Mouse (Mus musculus) heart, postnatal 0 days (tissue): ENCODE measurements around the gene Parp12. TPM values are rescaled to one million over a fixed set of nuclear protein-coding genes. Genes with fewer than 3 reads are reported as not detected.

Experiments
- ATAC-seq: fragments of 200-750 bp; cut with Nextera tagmentation; 2 replicates; pipeline ENCODE4 v1.8.0; 2017; ENCODE audit warnings: low read depth, moderate number of reproducible peaks, moderate library complexity; ENCODE audit not compliant: insufficient read depth
- DNase-seq: peaks from one replicate; pipeline ENCODE4 v3.0.0-alpha.2; 2016; ENCODE audit warnings: low spot score
- H3K27ac ChIP-seq: fragments of 300-500 bp; sonication (generic); 2 replicates; pipeline ENCODE4 v1.5.1; 2014; ENCODE audit warnings: low read depth, mild to moderate bottlenecking
- H3K27me3 ChIP-seq: fragments of 300-500 bp; sonication (generic); 2 replicates; pipeline ENCODE4 v1.6.1; 2014; ENCODE audit warnings: low read length, mixed read lengths; ENCODE audit not compliant: control insufficient read depth, insufficient read depth
- H3K36me3 ChIP-seq: fragments of 300-500 bp; sonication (generic); replicated peaks from 2 replicates; pipeline ENCODE4 v1.6.1; 2014; ENCODE audit warnings: low read length, mixed read lengths; ENCODE audit not compliant: control insufficient read depth, insufficient read depth
- H3K4me1 ChIP-seq: fragments of 300-500 bp; sonication (generic); 2 replicates; pipeline ENCODE4 v1.6.1; 2014; ENCODE audit warnings: antibody characterized with exemption; ENCODE audit not compliant: control insufficient read depth, insufficient read depth
- H3K4me2 ChIP-seq: fragments of 300-500 bp; sonication (generic); 2 replicates; pipeline ENCODE4 v1.6.1; 2014; ENCODE audit warnings: low read depth, mild to moderate bottlenecking, low read length, moderate library complexity
- H3K4me3 ChIP-seq: fragments of 300-500 bp; sonication (generic); 2 replicates; pipeline ENCODE4 v1.5.1; 2014; ENCODE audit warnings: low read depth, low read length
- H3K9ac ChIP-seq: fragments of 300-500 bp; sonication (generic); replicated peaks from 2 replicates; pipeline ENCODE4 v1.6.1; 2014; ENCODE audit warnings: low read depth, low read length, mixed read lengths
- H3K9me3 ChIP-seq: fragments of 300-500 bp; sonication (generic); replicated peaks from 2 replicates; pipeline ENCODE4 v1.6.1; 2016; ENCODE audit warnings: low read length; ENCODE audit not compliant: control insufficient read depth
- CTCF ChIP-seq: IDR thresholded peaks from 2 replicates; pipeline ENCODE4 v1.5.1; 2016; ENCODE audit warnings: antibody characterized with exemption, control low read depth, low read depth
- EP300 ChIP-seq: IDR thresholded peaks from 2 replicates; pipeline ENCODE4 v1.6.1; 2016; ENCODE audit warnings: antibody characterized with exemption, low read depth
- WGBS: fragments of 180-500 bp; shearing (Covaris S2); extraction: QIAGEN DNeasy Blood & Tissue Kit; methylation state at CpG from one replicate; pipeline ENCODE4 v1.1.7; 2014; 5-methylcytosine and 5-hydroxymethylcytosine counted together
- polyA plus RNA-seq: library from polyadenylated mRNA; unstranded; fragments of >200 nt; fragmentation: Nextera tagmentation; extraction: Ambion mirVana; gene quantifications from 2 replicates; pipeline ENCODE4 v1.2.1, GENCODE M21; 2015
- total RNA-seq: library from RNA; depleted of rRNA; stranded (reverse); fragments of >200 nt; gene quantifications from 2 replicates; pipeline ENCODE4 v1.2.3, GENCODE M21; 2014; ENCODE audit warnings: low replicate concordance

Gene Parp12
- total and polyA plus RNA-seq, 2 experiments from 2014 or later, result 10.0 to 33.8 TPM

GRCm38 (mm10) chr6:39112701-39113100 lies 5.4 kb downstream of the Parp12 start:
- H3K4me2 ChIP-seq, result no peak overlapping the region
- no peaks in the 10 kb centered on the region for H3K9me3 ChIP-seq
- H3K27me3 ChIP-seq, result no peaks in the 10 kb centered on the region
- H3K4me3 ChIP-seq, result no peak overlapping the region
- H3K27ac ChIP-seq, result no peak overlapping the region
- H3K36me3 ChIP-seq, result peaks cover 27% of the 10 kb centered on the region
- no peak overlapping the region for H3K9ac ChIP-seq
- ATAC-seq (no peak), DNase-seq (no peak)
- peaks cover 8% of the 10 kb centered on the region; the same call in 1 of the 2 replicates for H3K4me1 ChIP-seq
- 83% methylated on average over 3 of the region's 3 CpGs for WGBS
- TF ChIP-seq CTCF (no peak), EP300 (no peak)

- H3K36me3 ChIP-seq, result peaks cover 48% of the 10 kb centered on the region
- H3K9ac ChIP-seq, result no peak overlapping the region
- no peaks in the 10 kb centered on the region for H3K4me1 ChIP-seq
- no peak for ATAC-seq
- no peak overlapping the region for H3K4me2 ChIP-seq
- no peaks in the 10 kb centered on the region for H3K9me3 ChIP-seq
- WGBS, result 69% methylated on average over 2 of the region's 2 CpGs
- DNase-seq, result no peak
- H3K27ac ChIP-seq, result no peak overlapping the region
- no peak overlapping the region for H3K4me3 ChIP-seq
- H3K27me3 ChIP-seq, result no peaks in the 10 kb centered on the region
- TF ChIP-seq EP300, result no peak
- TF ChIP-seq CTCF, result no peak
Measured at GRCm38 (mm10) chr6:39106812-39107211, 11.3 kb downstream of the Parp12 start.

GRCm38 (mm10) chr6:39104631-39105030 lies 13.5 kb downstream of the Parp12 start:
- H3K9me3 ChIP-seq, result no peaks in the 10 kb centered on the region
- no peaks in the 10 kb centered on the region for H3K4me1 ChIP-seq
- TF ChIP-seq CTCF, result no peak
- TF ChIP-seq EP300, result no peak
- no peak overlapping the region for H3K4me2 ChIP-seq
- 82% methylated on average over 4 of the region's 4 CpGs for WGBS
- DNase-seq (no peak), ATAC-seq (no peak)
- no peak overlapping the region for H3K4me3 ChIP-seq
- H3K36me3 ChIP-seq, result peaks cover 44% of the 10 kb centered on the region
- H3K27me3 ChIP-seq, result no peaks in the 10 kb centered on the region
- no peak overlapping the region for H3K9ac ChIP-seq
- no peak overlapping the region for H3K27ac ChIP-seq

GRCm38 (mm10) chr6:39076498-39076897 lies 41.7 kb downstream of the Parp12 start:
- Histone ChIP-seq H3K4me1 (no peaks in the 10 kb centered on the region), H3K36me3 (no peaks in the 10 kb centered on the region), H3K4me3 (no peak overlapping the region), H3K9me3 (no peaks in the 10 kb centered on the region), H3K9ac (no peak overlapping the region), H3K27ac (no peak overlapping the region), H3K4me2 (no peak overlapping the region), H3K27me3 (no peaks in the 10 kb centered on the region)
- TF ChIP-seq CTCF (no peak), EP300 (no peak)
- DNase-seq, result no peak
- ATAC-seq, result no peak

GRCm38 (mm10) chr6:39074186-39074585 lies 44.0 kb downstream of the Parp12 start:
- H3K9ac ChIP-seq, result no peak overlapping the region
- no peaks in the 10 kb centered on the region for H3K9me3 ChIP-seq
- TF ChIP-seq CTCF, result no peak
- TF ChIP-seq EP300, result no peak
- H3K4me2 ChIP-seq, result no peak overlapping the region
- H3K27me3 ChIP-seq, result no peaks in the 10 kb centered on the region
- H3K27ac ChIP-seq, result no peak overlapping the region
- ATAC-seq (no peak), DNase-seq (no peak)
- no peaks in the 10 kb centered on the region for H3K4me1 ChIP-seq
- H3K4me3 ChIP-seq, result no peak overlapping the region
- no peaks in the 10 kb centered on the region for H3K36me3 ChIP-seq

- 55% methylated on average over 5 of the region's 5 CpGs for WGBS
- ATAC-seq (no peak), DNase-seq (no peak)
- Histone ChIP-seq H3K36me3 (no peaks in the 10 kb centered on the region), H3K9me3 (no peaks in the 10 kb centered on the region), H3K27me3 (no peaks in the 10 kb centered on the region), H3K27ac (no peak overlapping the region), H3K4me3 (no peak overlapping the region), H3K4me1 (no peaks in the 10 kb centered on the region), H3K4me2 (no peak overlapping the region), H3K9ac (no peak overlapping the region)
- TF ChIP-seq EP300 (no peak), CTCF (no peak)
Measured at GRCm38 (mm10) chr6:39072664-39073063, 45.5 kb downstream of the Parp12 start.
